Mouse (Mus musculus) stomach, embryonic 16.5 days (tissue): Measurements from ENCODE around the gene Gsdma3. TPM values are rescaled to one million over a fixed set of nuclear protein-coding genes. Genes with fewer than 3 reads are reported as not detected.
A peak's percentile ranks its signal among the peaks of the same experiment; 100 is the strongest.
"Not testable (repeated sequence)": the region's sequence is repeated elsewhere in the genome, so short reads cannot be mapped to it uniquely, and the experiment has no call there.

Experiments used
- ATAC-seq: fragments of 200-750 bp; cut with Nextera tagmentation; 2 replicates; pipeline ENCODE4 v1.8.0; 2017; ENCODE audit warnings: moderate number of reproducible peaks, moderate TSS enrichment; ENCODE audit not compliant: insufficient read depth, low FRiP score
- H3K27ac ChIP-seq: fragments of 300-500 bp; sonication (generic); 2 replicates; pipeline ENCODE4 v1.5.1; 2014; ENCODE audit warnings: low read length
- H3K27me3 ChIP-seq: fragments of 300-500 bp; sonication (generic); 2 replicates; pipeline ENCODE4 v1.6.1; 2014; ENCODE audit warnings: low read length, control low read depth, mixed read lengths; ENCODE audit not compliant: control insufficient read depth, insufficient read depth
- H3K36me3 ChIP-seq: fragments of 300-500 bp; sonication (generic); 2 replicates; pipeline ENCODE4 v1.6.1; 2014; ENCODE audit warnings: low read length; ENCODE audit not compliant: control insufficient read depth, insufficient read depth
- H3K4me1 ChIP-seq: fragments of 300-500 bp; sonication (generic); 2 replicates; pipeline ENCODE4 v1.6.1; 2014; ENCODE audit warnings: low read length, control low read depth, mixed read lengths; ENCODE audit not compliant: control insufficient read depth, insufficient read depth
- H3K4me2 ChIP-seq: fragments of 300-500 bp; sonication (generic); 2 replicates; pipeline ENCODE4 v1.6.1; 2014; ENCODE audit warnings: low read depth, low read length, mixed read lengths
- H3K4me3 ChIP-seq: fragments of 300-500 bp; sonication (generic); replicated peaks from 2 replicates; pipeline ENCODE4 v1.5.1; 2014; ENCODE audit warnings: mild to moderate bottlenecking, low read length
- H3K9ac ChIP-seq: fragments of 300-500 bp; sonication (generic); 2 replicates; pipeline ENCODE4 v1.6.1; 2014; ENCODE audit warnings: low read length
- H3K9me3 ChIP-seq: fragments of 300-500 bp; sonication (generic); replicated peaks from 2 replicates; pipeline ENCODE4 v1.6.1; 2016; ENCODE audit warnings: low read length, control low read depth; ENCODE audit not compliant: control insufficient read depth
- WGBS: fragments of 180-500 bp; shearing (Covaris S2); extraction: QIAGEN DNeasy Blood & Tissue Kit; methylation state at CpG from one replicate; pipeline ENCODE4 v1.1.7; 2014; 5-methylcytosine and 5-hydroxymethylcytosine counted together
- polyA plus RNA-seq: library from polyadenylated mRNA; unstranded; fragments of >200 nt; fragmentation: Nextera tagmentation; extraction: Ambion mirVana; gene quantifications from 2 replicates; pipeline ENCODE4 v1.2.1, GENCODE M21; 2015

Gene Gsdma3
- polyA plus RNA-seq, 1 experiment from 2014 or later = not detected

GRCm38 (mm10) chr11:98637501-98637900 is 11.3 kb downstream of the Gsdma3 start:
- H3K4me2 ChIP-seq = no peak overlapping the region
- no peak overlapping the region for H3K4me3 ChIP-seq
- 60% methylated on average over 1 of the region's 1 CpGs for WGBS
- H3K27ac ChIP-seq = no peak overlapping the region
- no peak overlapping the region for H3K9ac ChIP-seq
- no peak for ATAC-seq
- no peaks in the 10 kb centered on the region for H3K9me3 ChIP-seq
- H3K27me3 ChIP-seq = no peaks in the 10 kb centered on the region
- no peaks in the 10 kb centered on the region for H3K4me1 ChIP-seq
- H3K36me3 ChIP-seq = no peaks in the 10 kb centered on the region

DNA sequence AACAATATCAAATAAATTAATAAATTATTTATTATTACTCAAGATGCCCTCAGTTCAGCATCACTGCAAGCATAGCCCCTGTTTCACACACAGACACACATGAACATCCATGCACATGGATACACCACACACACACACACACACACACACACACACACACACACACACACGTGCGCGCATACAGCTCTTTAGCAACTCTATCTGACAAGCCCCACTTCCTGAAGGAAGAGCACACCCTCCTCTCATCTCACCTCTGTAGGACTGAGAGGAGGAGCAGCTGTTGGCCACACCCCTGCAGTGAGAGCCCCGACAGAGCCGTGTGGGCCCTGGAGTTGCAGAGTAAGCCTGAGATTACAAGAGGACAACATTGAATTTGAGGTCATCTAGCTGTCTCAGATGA is 13.9 kb downstream of the Gsdma3 start:
- Histone ChIP-seq H3K27me3 (no peaks in the 10 kb centered on the region), H3K4me2 (no peak overlapping the region), H3K27ac (no peak overlapping the region), H3K4me3 (no peak overlapping the region), H3K9me3 (no peaks in the 10 kb centered on the region; the same call in 1 of the 2 replicates), H3K4me1 (no peaks in the 10 kb centered on the region), H3K36me3 (no peaks in the 10 kb centered on the region), H3K9ac (no peak overlapping the region)
- 53% methylated on average over 5 of the region's 5 CpGs for WGBS
- ATAC-seq = no peak

- H3K27ac ChIP-seq = no peak overlapping the region
- H3K27me3 ChIP-seq = no peaks in the 10 kb centered on the region
- no peak overlapping the region for H3K4me3 ChIP-seq
- WGBS = 74% methylated on average over 3 of the region's 3 CpGs
- H3K4me1 ChIP-seq = no peaks in the 10 kb centered on the region
- no peak for ATAC-seq
- H3K9ac ChIP-seq = no peak overlapping the region
- no peaks in the 10 kb centered on the region for H3K36me3 ChIP-seq
- H3K9me3 ChIP-seq = no peaks in the 10 kb centered on the region; the same call in 1 of the 2 replicates
- H3K4me2 ChIP-seq = no peak overlapping the region
Observed at GRCm38 (mm10) chr11:98644757-98645156, 18.6 kb downstream of the Gsdma3 start.

DNA sequence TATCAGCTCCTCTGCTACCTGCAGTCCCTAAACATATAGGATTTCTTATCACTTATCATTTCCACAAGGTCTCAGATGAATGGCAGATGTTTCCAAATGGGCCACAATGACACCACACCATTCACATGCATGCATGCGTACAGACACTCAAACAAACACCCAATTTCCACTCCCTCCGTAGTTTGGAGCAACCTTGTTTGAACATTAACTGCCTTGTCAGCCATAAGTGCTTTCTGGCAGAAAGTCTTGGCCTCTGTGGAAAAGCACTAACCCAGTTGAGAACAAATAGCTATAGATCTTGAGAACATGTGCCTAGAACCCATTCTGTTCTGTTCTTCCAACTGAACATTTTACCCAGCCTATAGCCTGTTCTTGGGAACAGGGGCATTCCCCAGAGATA is 19.8 kb downstream of the Gsdma3 start:
- no peaks in the 10 kb centered on the region for H3K27me3 ChIP-seq
- H3K4me2 ChIP-seq = no peak overlapping the region
- no peak for ATAC-seq
- no peaks in the 10 kb centered on the region for H3K4me1 ChIP-seq
- WGBS = 70% methylated on average over 2 of the region's 2 CpGs
- H3K9ac ChIP-seq = no peak overlapping the region
- no peaks in the 10 kb centered on the region for H3K36me3 ChIP-seq
- H3K4me3 ChIP-seq = no peak overlapping the region
- H3K9me3 ChIP-seq = no peaks in the 10 kb centered on the region; the same call in 1 of the 2 replicates
- H3K27ac ChIP-seq = no peak overlapping the region

DNA sequence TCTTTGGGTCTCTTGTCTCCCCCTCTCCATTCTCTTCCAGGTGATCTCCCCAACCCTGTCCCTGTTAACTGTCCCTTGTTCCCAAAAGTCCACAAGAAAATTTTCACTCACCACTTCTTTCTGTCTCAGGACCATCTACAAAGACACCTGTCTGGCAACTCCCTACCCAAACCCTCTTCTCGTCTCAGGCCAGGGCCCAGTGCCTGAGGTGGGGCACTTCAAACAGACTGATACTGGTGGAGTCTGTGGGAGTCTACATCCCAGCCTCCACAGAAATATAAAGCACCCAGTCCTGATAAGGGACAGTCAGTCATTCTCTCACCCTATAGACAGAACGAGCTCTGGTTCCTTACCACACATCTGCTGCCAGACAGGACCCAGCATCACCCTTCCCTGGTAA is 20.3 kb downstream of the Gsdma3 start, which contains the start of gene Gsdma2:
TSS of gene Gsdma2 (plus strand) at position 301 of the 400 bp plus-strand sequence.
- Histone ChIP-seq H3K4me1 (no peaks in the 10 kb centered on the region), H3K4me3 (no peak within 1 kb of the TSS), H3K27ac (no peak within 1 kb of the TSS), H3K36me3 (no peaks in the 10 kb centered on the region), H3K9ac (no peak within 1 kb of the TSS), H3K4me2 (no peak within 1 kb of the TSS), H3K9me3 (no peaks in the 10 kb centered on the region; the same call in 1 of the 2 replicates), H3K27me3 (no peaks in the 10 kb centered on the region)
- WGBS = 51% methylated on average over 2 of the region's 2 CpGs
- ATAC-seq = no peak

- H3K9ac ChIP-seq, H3K27me3 ChIP-seq, H3K36me3 ChIP-seq, H3K9me3 ChIP-seq, H3K4me3 ChIP-seq, H3K27ac ChIP-seq, H3K4me1 ChIP-seq, H3K4me2 ChIP-seq: not testable (repeated sequence)
- peak; percentile 56 for ATAC-seq
- WGBS = 15% methylated on average over 7 of the region's 7 CpGs
Observed at GRCm38 (mm10) chr11:98655076-98655475, 28.9 kb downstream of the Gsdma3 start.

- 10% methylated on average over 6 of the region's 6 CpGs for WGBS
- H3K9ac ChIP-seq = no peak overlapping the region; the same call in 1 of the 2 replicates
- no peak overlapping the region for H3K4me2 ChIP-seq
- H3K9me3 ChIP-seq = no peaks in the 10 kb centered on the region
- H3K27ac ChIP-seq = no peak overlapping the region
- no peak overlapping the region for H3K4me3 ChIP-seq
- no peaks in the 10 kb centered on the region for H3K27me3 ChIP-seq
- no peaks in the 10 kb centered on the region for H3K4me1 ChIP-seq
- no peaks in the 10 kb centered on the region for H3K36me3 ChIP-seq
- peak; percentile 50; the same call in 1 of the 2 replicates for ATAC-seq
Observed at GRCm38 (mm10) chr11:98660517-98660916, 34.4 kb downstream of the Gsdma3 start.

- WGBS = 17% methylated on average over 4 of the region's 4 CpGs
- Histone ChIP-seq H3K4me1 (no peaks in the 10 kb centered on the region), H3K9me3 (no peaks in the 10 kb centered on the region), H3K9ac (no peak within 1 kb of the TSS), H3K27me3 (no peaks in the 10 kb centered on the region), H3K36me3 (no peaks in the 10 kb centered on the region), H3K4me3 (no peak within 1 kb of the TSS), H3K27ac (no peak within 1 kb of the TSS), H3K4me2 (no peak within 1 kb of the TSS)
- no peak for ATAC-seq
Observed at GRCm38 (mm10) chr11:98664091-98664490, 37.9 kb downstream of the Gsdma3 start, which contains the start of gene Gsdma. Gene Gsdma (plus strand): TSS chr11:98664351.

DNA sequence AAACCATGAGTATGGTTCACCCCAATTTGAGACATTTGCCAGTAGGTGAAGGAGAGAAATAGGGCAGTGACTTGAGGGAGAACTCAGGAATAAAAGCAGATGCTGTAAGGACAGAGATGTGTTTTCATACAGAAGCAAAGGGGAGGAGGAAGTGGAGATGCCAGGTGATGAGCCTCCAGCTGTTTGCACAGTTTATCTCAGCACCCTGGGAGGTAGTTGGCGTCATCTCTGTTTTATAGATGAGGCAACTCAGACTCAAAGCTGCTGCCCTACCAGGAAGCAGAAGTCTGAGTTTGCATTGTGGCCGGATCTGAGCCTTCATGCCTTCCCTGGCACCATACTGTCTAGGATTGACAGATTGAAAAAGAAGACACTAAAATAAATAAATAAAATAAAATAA is 42.8 kb downstream of the Gsdma3 start:
- Histone ChIP-seq H3K9me3 (no peaks in the 10 kb centered on the region), H3K4me2 (no peak overlapping the region), H3K4me3 (no peak overlapping the region), H3K27ac (no peak overlapping the region), H3K4me1 (no peaks in the 10 kb centered on the region), H3K36me3 (no peaks in the 10 kb centered on the region), H3K27me3 (no peaks in the 10 kb centered on the region), H3K9ac (no peak overlapping the region)
- 46% methylated on average over 2 of the region's 2 CpGs for WGBS
- no peak for ATAC-seq
